Mouse (Mus musculus): ENCODE data around the gene Pdgfra.

Pdgfra gene

DNA sequence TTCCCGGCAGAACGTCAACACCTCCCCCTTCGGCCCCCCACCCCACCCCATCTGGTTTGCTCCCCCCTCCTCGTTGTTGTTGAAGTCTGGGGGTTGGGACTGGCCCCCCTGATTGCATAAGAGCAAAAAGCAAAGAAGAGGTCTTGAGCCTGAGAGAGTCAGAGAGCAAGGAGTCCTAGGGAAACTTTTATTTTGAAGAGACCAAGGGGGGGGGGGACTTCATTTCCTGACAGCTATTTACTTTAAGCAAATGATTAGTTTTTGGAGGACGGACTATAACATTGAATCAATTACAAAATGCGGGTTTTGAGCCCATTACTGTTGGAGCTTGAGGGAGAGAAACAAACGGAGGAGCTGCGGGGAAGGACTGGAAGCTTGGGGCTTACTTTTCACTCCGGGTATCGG, at the start of gene Pdgfra:
Pdgfra (plus strand) TSS at position 272 of the 405 bp plus-strand sequence.
- DNase-seq = peak; percentile 28

- no peak for DNase-seq
These were observed 45.6 kb upstream of the Pdgfra start for GRCm38 (mm10) chr5:75106511-75106910.

DNA sequence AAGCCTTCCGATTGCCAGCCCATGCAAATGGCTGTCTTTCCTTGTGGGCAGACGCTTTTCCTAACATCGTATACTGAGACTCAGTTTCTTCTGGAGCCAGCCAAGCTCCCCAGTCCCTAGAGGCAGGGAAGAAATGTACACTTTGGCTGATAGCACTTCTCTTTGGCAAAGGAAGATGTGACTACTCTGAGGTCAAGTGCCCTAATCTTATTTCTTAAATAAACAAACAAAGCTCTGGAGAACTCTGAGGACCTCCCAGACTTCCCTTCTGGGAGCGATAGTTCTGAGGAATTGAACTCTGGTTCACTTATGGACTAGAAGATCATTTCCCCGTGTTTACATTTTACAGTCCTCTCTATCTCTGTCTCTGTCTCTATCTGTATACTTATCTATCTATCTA, 42.7 kb upstream of the Pdgfra start:
- DNase-seq = no peak

GRCm38 (mm10) chr5:75111781-75112180, 40.3 kb upstream of the Pdgfra start:
- DNase-seq = no peak

DNA sequence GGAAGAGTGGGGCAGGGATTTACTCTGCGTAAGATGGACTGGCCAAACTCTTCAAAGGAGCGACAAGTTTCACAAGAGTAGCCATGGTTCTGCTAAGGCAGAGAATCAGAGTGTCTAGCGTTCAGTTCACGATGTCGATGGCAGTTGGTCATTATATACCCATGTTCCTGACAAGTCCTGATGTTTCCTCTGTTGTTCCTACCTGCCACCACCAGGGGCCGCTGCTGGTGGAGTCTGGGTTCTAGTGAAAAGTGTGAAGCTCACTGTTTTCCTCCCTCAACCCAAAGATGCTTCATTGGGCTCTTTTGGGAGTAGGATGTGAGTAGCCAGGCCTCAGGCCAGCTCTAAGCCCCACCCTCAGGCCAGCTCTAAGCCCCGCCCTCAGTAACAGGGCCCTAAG, 33.3 kb upstream of the Pdgfra start:
- DNase-seq = peak; percentile 39

- DNase-seq = no peak
These were observed 30.4 kb upstream of the Pdgfra start for GRCm38 (mm10) chr5:75121646-75122045.

DNA sequence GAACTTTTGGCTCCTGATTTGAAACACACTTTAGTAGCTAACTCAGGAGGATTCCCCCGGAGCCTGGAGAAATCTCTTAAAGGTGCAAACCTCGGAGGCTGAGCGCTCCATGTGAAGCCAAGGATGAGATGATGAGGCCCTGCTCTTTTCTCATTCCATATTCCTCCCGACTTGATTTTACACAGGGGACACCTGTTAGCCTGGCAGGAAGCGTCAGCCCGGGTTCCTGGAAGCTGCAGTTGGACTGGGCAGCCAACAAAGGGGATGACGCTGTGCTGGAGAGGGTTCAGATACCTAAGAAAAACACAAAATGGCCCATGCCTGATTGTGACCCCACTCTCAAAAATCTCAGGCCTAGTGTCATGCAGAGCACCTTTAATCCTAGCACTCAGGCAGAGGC, 17.4 kb upstream of the Pdgfra start:
- DNase-seq = no peak

GRCm38 (mm10) chr5:75143092-75143491, 9.0 kb upstream of the Pdgfra start:
- DNase-seq = peak; percentile 39

GRCm38 (mm10) chr5:75143767-75144166, 8.3 kb upstream of the Pdgfra start:
- no peak for DNase-seq

DNA sequence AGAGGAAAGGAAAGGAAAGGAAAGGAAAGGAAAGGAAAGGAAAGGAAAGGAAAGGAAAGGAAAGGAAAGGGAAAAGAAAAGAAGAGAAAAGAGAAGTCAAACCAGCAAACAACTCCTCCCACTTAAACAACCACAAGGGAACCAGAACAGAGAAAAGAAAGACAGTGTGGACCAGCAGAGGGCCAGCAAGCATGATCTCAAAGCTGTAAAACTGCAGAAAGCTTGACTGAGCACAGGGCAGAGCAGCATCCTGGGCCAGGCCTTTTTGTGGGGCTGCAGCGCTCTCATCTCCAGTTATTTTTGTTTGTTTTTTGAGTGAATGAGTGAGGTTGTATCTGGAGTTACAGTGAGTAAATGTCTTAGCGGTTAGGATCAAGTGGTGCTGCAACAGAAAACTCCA, 6.8 kb upstream of the Pdgfra start:
- DNase-seq = no peak

- DNase-seq = no peak
These were observed 5.6 kb upstream of the Pdgfra start for GRCm38 (mm10) chr5:75146469-75146868.

GRCm38 (mm10) chr5:75148343-75149127, 3.6 kb upstream of the Pdgfra start:
- DNase-seq = peak; percentile 21

DNA sequence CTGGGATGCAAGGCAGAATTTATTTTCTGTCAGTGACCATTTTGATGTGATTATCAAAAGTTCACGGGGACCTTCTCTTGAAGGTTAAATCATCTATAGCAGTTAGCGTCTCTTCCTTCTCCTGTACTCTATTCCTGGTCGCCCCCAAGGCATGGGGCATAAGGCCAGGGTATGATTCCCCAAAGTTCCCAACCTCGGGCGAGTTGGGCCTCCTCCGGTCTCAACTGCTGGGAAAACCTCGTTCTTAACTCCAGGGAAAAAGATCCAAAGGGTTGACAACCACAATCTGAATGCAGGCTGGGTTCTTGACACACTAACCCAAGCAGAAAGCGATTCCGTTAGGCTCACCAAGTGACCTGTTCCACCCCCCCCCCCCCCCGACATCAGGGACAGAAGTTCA, 2.7 kb upstream of the Pdgfra start:
- no peak for DNase-seq

GRCm38 (mm10) chr5:75149880-75150279, 2.2 kb upstream of the Pdgfra start:
- peak; percentile 10 for DNase-seq

- no peak for DNase-seq
These were observed 1.6 kb upstream of the Pdgfra start for GRCm38 (mm10) chr5:75150341-75150981.

DNA sequence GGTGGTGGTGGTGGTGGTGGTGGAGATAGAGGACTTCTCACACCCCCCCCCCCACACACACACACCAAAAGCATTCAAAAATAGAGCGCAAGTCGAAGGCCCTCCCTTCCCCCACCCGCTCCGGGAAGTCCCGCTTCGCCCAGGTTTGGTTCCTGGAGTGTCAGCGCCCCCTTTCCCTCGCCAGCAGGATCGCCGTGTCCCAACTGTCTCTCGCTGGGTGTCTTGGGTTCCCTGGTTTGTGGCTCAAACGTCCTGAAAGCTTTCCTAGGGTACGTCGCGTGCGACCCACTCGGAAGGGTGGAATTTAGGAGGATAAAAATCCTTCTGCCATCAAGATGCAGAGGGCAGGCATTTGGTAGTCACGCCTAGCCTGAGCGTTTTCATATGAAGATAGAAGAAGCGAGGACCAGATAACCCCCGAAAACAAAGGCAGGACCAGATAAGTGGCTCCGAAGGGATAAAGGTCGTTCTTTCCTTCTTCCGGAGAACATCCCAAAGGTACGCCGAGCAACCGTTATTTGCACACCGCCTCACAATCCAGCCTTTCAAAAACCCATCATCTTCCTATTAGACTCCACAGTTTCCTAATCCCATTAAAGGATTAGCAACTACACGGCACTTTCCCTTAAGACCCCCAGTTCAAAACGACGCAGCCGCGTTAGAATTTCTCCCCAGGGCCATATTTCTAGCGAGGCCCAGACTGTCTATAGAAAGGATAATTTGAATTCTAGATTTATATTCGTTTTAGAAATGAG, 769 bp upstream of the Pdgfra start:
- peak; percentile 68 for DNase-seq

DNA sequence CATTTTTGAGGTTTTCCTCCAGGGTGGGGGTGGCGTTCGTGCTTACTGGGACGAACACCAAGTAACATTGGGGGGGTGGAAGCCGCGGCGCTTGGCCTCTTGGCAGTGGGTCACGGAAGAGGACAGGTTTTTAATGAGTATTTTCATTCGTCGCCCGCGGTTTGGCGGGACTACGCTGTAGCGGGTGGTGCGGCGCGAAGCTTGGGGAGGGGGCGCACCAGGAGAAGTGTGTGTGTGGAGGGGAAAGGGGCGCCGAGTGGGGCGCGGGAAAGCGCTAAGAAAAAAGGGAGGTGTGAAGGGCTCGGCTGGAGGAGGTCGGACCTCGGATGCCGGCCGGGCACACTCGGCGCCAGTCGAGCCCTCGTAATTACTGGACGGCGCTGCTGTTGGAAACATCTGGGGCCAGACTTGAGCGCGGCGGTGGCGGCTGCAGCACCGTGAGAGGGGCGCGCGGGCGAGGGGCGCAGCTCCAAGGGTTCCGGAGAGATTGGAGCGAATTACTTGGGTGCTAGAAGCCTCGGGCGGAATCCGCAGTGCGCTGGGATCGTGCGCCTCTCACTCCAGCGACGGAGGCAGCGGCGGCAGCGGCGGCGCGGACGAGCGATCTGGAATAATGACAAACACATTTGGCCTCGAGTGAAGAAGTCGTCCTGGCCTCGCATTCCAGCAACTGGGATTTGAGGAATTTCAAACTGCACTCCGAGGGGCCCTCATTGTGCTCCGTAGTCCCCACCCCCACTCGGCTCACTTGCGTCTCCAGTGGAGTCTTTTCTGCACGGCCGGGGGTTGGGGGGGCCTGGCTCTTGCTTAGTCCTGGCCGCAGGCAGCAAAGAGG, 916 bp downstream of the Pdgfra start:
- DNase-seq = peak; percentile 47

DNA sequence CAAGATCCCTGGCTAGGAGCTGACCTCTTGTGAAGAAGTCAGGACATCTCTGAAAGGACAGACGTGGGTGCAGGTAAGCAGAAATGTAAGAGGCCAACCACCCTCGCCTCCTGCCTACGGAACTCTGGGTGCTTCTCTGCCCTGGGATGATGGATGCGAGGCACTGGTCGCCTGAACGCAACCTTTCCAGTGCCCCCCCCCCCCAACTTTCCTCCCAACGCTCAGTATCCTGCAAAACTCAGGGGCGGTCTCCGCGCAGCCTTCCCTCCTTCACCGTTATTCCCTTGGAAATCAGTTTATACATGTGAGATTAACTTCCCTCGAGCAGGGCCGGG, 1.5 kb downstream of the Pdgfra start:
- DNase-seq = no peak

DNA sequence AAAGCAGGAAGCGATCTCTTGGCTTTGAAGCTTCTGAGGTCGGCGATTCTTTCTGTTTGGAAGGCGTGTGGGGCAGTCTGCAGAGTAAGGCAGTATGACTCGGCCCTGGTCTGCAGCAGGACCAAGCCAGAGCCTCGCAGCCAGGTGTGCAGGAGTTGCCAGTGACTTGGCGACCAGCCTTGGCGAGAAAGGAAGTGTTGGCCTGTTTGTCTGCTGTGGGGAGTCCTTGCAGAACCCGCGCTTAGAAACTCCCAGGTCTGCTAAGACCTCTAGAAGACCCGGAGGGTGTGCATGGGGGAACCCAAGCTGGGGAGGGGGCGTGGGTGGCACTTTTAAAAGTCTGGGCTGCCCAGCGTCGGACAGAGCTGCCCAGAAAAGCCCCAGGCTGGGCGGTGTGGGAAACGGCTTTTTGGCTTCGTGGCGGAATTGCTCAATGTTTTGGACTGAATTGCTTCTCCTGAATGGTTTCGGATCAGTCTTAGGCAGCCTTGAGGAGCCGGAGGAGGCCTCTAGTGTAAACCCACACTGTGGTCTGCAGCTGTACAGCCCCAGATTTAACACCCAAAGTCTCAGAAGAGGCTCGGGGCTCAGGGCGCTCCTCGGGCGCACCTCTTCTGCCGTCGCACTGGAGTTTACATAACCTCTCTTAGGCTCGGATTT, 2.0 kb downstream of the Pdgfra start:
- no peak for DNase-seq

DNA sequence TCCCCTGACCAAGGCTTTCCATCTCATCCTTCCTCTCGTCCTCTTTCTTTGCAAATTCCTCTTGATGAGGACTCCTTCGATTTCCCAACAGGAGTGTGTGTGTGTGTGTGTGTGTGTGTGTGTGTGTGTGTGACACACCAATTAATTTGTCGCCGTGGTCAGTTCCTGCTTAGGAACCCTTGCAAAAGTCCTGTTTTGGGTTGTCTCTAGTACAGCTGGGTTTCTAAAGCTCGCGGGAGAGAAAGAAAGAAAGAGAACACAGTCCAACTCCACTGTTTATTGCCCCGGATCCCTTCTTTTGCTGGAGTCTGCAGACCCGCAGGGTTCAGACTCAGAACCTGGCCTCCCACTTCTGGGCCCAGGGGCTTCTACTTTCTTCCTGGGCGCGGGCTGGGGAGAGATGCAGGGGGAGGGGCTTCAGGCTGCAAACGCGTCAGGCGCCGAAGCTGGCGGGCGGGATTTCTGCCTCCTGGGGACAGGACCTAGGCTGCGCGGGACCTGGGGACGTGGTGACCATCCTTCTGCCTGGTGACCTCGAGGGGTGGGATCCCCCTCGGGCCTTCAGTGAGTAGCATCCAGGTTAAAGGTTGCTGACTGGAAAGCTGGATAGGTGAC, 2.6 kb downstream of the Pdgfra start:
- peak; percentile 37 for DNase-seq

GRCm38 (mm10) chr5:75155281-75155680, 3.2 kb downstream of the Pdgfra start:
- no peak for DNase-seq
